Mouse (Mus musculus): ENCODE measurements at regions not wholly inside any gene's neighbourhood (a gene's known extent, or its start where the extent isn't known, plus 50 kb on each side); places are given as distances from the start of the nearest gene placed in this dataset.

GRCm38 (mm10) chr5:146677151-146677515 lies 92.1 kb upstream of the Gpr12 start:
- TF ChIP-seq GATA1 (IDR thresholded peaks at IDR 0.05; ENCODE audit: borderline replicate concordance, low read length): no peak
- no peak for TF ChIP-seq FLI1 (IDR thresholded peaks at IDR 0.05; ENCODE audit: low read length)

Measured in megakaryocyte, embryonic 14.5 days (primary cell).